Mouse (Mus musculus) heart, embryonic 12.5 days (tissue): ENCODE measurements around the gene Grid1. TPM values are rescaled to one million over a fixed set of nuclear protein-coding genes. Genes with fewer than 3 reads are reported as not detected.

Experiments used
- ATAC-seq: fragments of 200-750 bp; cut with Nextera tagmentation; 2 replicates; pipeline ENCODE4 v1.8.0; 2017; ENCODE audit warnings: moderate TSS enrichment, moderate library complexity; ENCODE audit not compliant: insufficient number of reproducible peaks, low FRiP score
- H3K27ac ChIP-seq: fragments of 300-500 bp; sonication (generic); 2 replicates; pipeline ENCODE4 v1.5.1; 2016; ENCODE audit warnings: mild to moderate bottlenecking, moderate library complexity; ENCODE audit not compliant: poor library complexity, severe bottlenecking
- H3K27me3 ChIP-seq: fragments of 300-500 bp; sonication (generic); replicated peaks from 2 replicates; pipeline ENCODE4 v1.6.1; 2016; ENCODE audit warnings: mild to moderate bottlenecking, moderate library complexity
- H3K36me3 ChIP-seq: fragments of 300-500 bp; sonication (generic); 2 replicates; pipeline ENCODE4 v1.6.1; 2016; ENCODE audit warnings: mild to moderate bottlenecking, moderate library complexity
- H3K4me1 ChIP-seq: fragments of 300-500 bp; sonication (generic); replicated peaks from 2 replicates; pipeline ENCODE4 v1.6.1; 2016; ENCODE audit warnings: mild to moderate bottlenecking
- H3K4me2 ChIP-seq: fragments of 300-500 bp; sonication (generic); 2 replicates; pipeline ENCODE4 v1.6.1; 2016; ENCODE audit warnings: mild to moderate bottlenecking, moderate library complexity
- H3K4me3 ChIP-seq: fragments of 300-500 bp; sonication (generic); 2 replicates; pipeline ENCODE4 v1.5.1; 2016; ENCODE audit warnings: mild to moderate bottlenecking
- H3K9ac ChIP-seq: fragments of 300-500 bp; sonication (generic); 2 replicates; pipeline ENCODE4 v1.6.1; 2016; ENCODE audit warnings: mild to moderate bottlenecking, moderate library complexity
- H3K9me3 ChIP-seq: fragments of 300-500 bp; sonication (generic); replicated peaks from 2 replicates; pipeline ENCODE4 v1.6.1; 2016; ENCODE audit warnings: mild to moderate bottlenecking, moderate library complexity
- WGBS: fragments of 180-500 bp; shearing (Covaris S2); methylation state at CpG from one replicate; pipeline ENCODE4 v1.1.7; 2016; 5-methylcytosine and 5-hydroxymethylcytosine counted together
- polyA plus RNA-seq: library from polyadenylated mRNA; unstranded; fragments of >200 nt; fragmentation: Nextera tagmentation; extraction: Ambion mirVana; gene quantifications from 2 replicates; pipeline ENCODE4 v1.2.1, GENCODE M21; 2016

The Grid1 gene
- polyA plus RNA-seq, 1 experiment from 2014 or later: 0.51 TPM

- no peaks in the 10 kb centered on the region for H3K36me3 ChIP-seq
- no peak for ATAC-seq
- 83% methylated on average over 6 of the region's 6 CpGs for WGBS
These were observed 99.3 kb downstream of the Grid1 start for GRCm38 (mm10) chr14:34919221-34919620.

GRCm38 (mm10) chr14:34921265-34921664 is 101.4 kb downstream of the Grid1 start:
- Histone ChIP-seq H3K36me3 (no peaks in the 10 kb centered on the region), H3K9me3 (no peaks in the 10 kb centered on the region), H3K27ac (no peak overlapping the region), H3K4me2 (no peak overlapping the region), H3K4me1 (no peaks in the 10 kb centered on the region), H3K4me3 (no peak overlapping the region), H3K9ac (no peak overlapping the region), H3K27me3 (no peaks in the 10 kb centered on the region)
- WGBS: 72% methylated on average over 9 of the region's 9 CpGs
- ATAC-seq: no peak

More at GRCm38 (mm10) chr14:34919221-34919620, 99.3 kb downstream of the Grid1 start:
- Histone ChIP-seq H3K4me3 (no peak overlapping the region), H3K9me3 (no peaks in the 10 kb centered on the region), H3K4me2 (no peak overlapping the region), H3K9ac (no peak overlapping the region), H3K27ac (no peak overlapping the region), H3K27me3 (no peaks in the 10 kb centered on the region), H3K4me1 (no peaks in the 10 kb centered on the region)

- Histone ChIP-seq H3K9ac (no peak overlapping the region), H3K9me3 (no peaks in the 10 kb centered on the region), H3K27me3 (no peaks in the 10 kb centered on the region), H3K4me1 (no peaks in the 10 kb centered on the region), H3K36me3 (no peaks in the 10 kb centered on the region), H3K27ac (no peak overlapping the region), H3K4me2 (no peak overlapping the region), H3K4me3 (no peak overlapping the region)
- 62% methylated on average over 5 of the region's 5 CpGs for WGBS
- ATAC-seq: no peak
These were observed 105.1 kb downstream of the Grid1 start for GRCm38 (mm10) chr14:34925021-34925420.

GRCm38 (mm10) chr14:34930040-34930719 is 110.3 kb downstream of the Grid1 start:
- Histone ChIP-seq H3K4me3 (no peak overlapping the region), H3K36me3 (no peaks in the 10 kb centered on the region), H3K27ac (no peak overlapping the region), H3K27me3 (no peaks in the 10 kb centered on the region), H3K4me1 (no peaks in the 10 kb centered on the region), H3K4me2 (no peak overlapping the region), H3K9me3 (no peaks in the 10 kb centered on the region), H3K9ac (no peak overlapping the region)
- ATAC-seq: no peak
- WGBS: 68% methylated on average over 8 of the region's 8 CpGs

- 49% methylated on average over 4 of the region's 4 CpGs for WGBS
- Histone ChIP-seq H3K27ac (no peak overlapping the region), H3K27me3 (peaks cover 19% of the 10 kb centered on the region), H3K4me3 (no peak overlapping the region), H3K36me3 (no peaks in the 10 kb centered on the region), H3K9ac (no peak overlapping the region), H3K9me3 (no peaks in the 10 kb centered on the region), H3K4me2 (no peak overlapping the region), H3K4me1 (no peaks in the 10 kb centered on the region; the same call in 1 of the 2 replicates)
- no peak for ATAC-seq
These were observed 113.3 kb downstream of the Grid1 start for GRCm38 (mm10) chr14:34933197-34933596.

- no peaks in the 10 kb centered on the region for H3K36me3 ChIP-seq
- no peak overlapping the region for H3K9ac ChIP-seq
- H3K4me2 ChIP-seq: peak overlapping the region; percentile 46
- no peak overlapping the region for H3K4me3 ChIP-seq
- peaks cover 28% of the 10 kb centered on the region for H3K27me3 ChIP-seq
- H3K9me3 ChIP-seq: no peaks in the 10 kb centered on the region
- 53% methylated on average over 13 of the region's 13 CpGs for WGBS
- no peak overlapping the region for H3K27ac ChIP-seq
- no peak for ATAC-seq
- H3K4me1 ChIP-seq: no peaks in the 10 kb centered on the region; the same call in 1 of the 2 replicates
These were observed 116.4 kb downstream of the Grid1 start for GRCm38 (mm10) chr14:34936192-34936770.

GRCm38 (mm10) chr14:34944390-34944979 is 124.6 kb downstream of the Grid1 start:
- Histone ChIP-seq H3K4me3 (no peak overlapping the region), H3K27ac (no peak overlapping the region), H3K4me1 (no peaks in the 10 kb centered on the region), H3K36me3 (no peaks in the 10 kb centered on the region), H3K27me3 (no peaks in the 10 kb centered on the region; the same call in 1 of the 2 replicates), H3K9me3 (no peaks in the 10 kb centered on the region), H3K9ac (no peak overlapping the region), H3K4me2 (no peak overlapping the region)
- WGBS: 88% methylated on average over 14 of the region's 14 CpGs
- no peak for ATAC-seq

- WGBS: 85% methylated on average over 17 of the region's 17 CpGs
- ATAC-seq: peak; percentile 25; the same call in 1 of the 2 replicates
- Histone ChIP-seq H3K36me3 (no peaks in the 10 kb centered on the region), H3K4me1 (no peaks in the 10 kb centered on the region), H3K27me3 (no peaks in the 10 kb centered on the region), H3K4me2 (no peak overlapping the region), H3K27ac (no peak overlapping the region), H3K9ac (no peak overlapping the region), H3K9me3 (no peaks in the 10 kb centered on the region), H3K4me3 (no peak overlapping the region)
These were observed 125.8 kb downstream of the Grid1 start for GRCm38 (mm10) chr14:34945471-34946313.

GRCm38 (mm10) chr14:34946314-34946583 is 126.3 kb downstream of the Grid1 start:
- Histone ChIP-seq H3K9me3 (no peaks in the 10 kb centered on the region), H3K9ac (no peak overlapping the region), H3K36me3 (no peaks in the 10 kb centered on the region), H3K4me1 (no peaks in the 10 kb centered on the region), H3K27ac (no peak overlapping the region), H3K4me2 (no peak overlapping the region), H3K27me3 (no peaks in the 10 kb centered on the region), H3K4me3 (no peak overlapping the region)
- no peak for ATAC-seq
- whole genome bisulfite sequencing: 84% methylated on average over 2 of the region's 2 CpGs

GRCm38 (mm10) chr14:34948249-34948648 is 128.3 kb downstream of the Grid1 start:
- H3K9ac ChIP-seq: no peak overlapping the region
- no peaks in the 10 kb centered on the region for H3K9me3 ChIP-seq
- WGBS: 66% methylated on average over 6 of the region's 6 CpGs
- H3K27ac ChIP-seq: no peak overlapping the region
- no peak overlapping the region for H3K4me2 ChIP-seq
- H3K4me3 ChIP-seq: no peak overlapping the region
- H3K36me3 ChIP-seq: no peaks in the 10 kb centered on the region
- H3K27me3 ChIP-seq: no peaks in the 10 kb centered on the region
- no peak for ATAC-seq
- no peaks in the 10 kb centered on the region for H3K4me1 ChIP-seq

- no peaks in the 10 kb centered on the region for H3K9me3 ChIP-seq
These were observed 132.4 kb downstream of the Grid1 start for GRCm38 (mm10) chr14:34952311-34952710.

More at GRCm38 (mm10) chr14:34952311-34952710, 132.4 kb downstream of the Grid1 start:
- Histone ChIP-seq H3K4me1 (no peaks in the 10 kb centered on the region), H3K27ac (no peak overlapping the region), H3K4me2 (no peak overlapping the region), H3K27me3 (no peaks in the 10 kb centered on the region), H3K4me3 (no peak overlapping the region), H3K9ac (no peak overlapping the region), H3K36me3 (no peaks in the 10 kb centered on the region)
- no peak for ATAC-seq
- 50% methylated on average over 3 of the region's 3 CpGs for WGBS
